Mouse (Mus musculus) G1E (cell line): ENCODE measurements at regions not wholly inside any gene's neighbourhood (a gene's known extent, or its start where the extent isn't known, plus 50 kb on each side); places are given as distances from the start of the nearest gene placed in this dataset.
A peak's percentile ranks its signal among the peaks of the same experiment; 100 is the strongest.

Source experiments
- ATAC-seq: 2 replicates; pipeline ENCODE4 v1.8.0; 2016; ENCODE audit warnings: mild to moderate bottlenecking; ENCODE audit not compliant: insufficient number of reproducible peaks, poor library complexity, low FRiP score, severe bottlenecking; ENCODE audit errors: extremely low read depth
- DNase-seq: peaks from one replicate; pipeline ENCODE4 v3.0.0; 2012; ENCODE audit warnings: low spot score
- H3K27me3 ChIP-seq: 2 replicates; pipeline ENCODE4 v1.6.1; 2012; ENCODE audit warnings: mild to moderate bottlenecking, low read length, inconsistent platforms; ENCODE audit not compliant: insufficient read depth
- H3K36me3 ChIP-seq: replicated peaks from 2 replicates; pipeline ENCODE3; 2012; ENCODE audit warnings: mild to moderate bottlenecking, inconsistent platforms
- H3K4me1 ChIP-seq: 2 replicates; pipeline ENCODE4 v1.6.1; 2012; ENCODE audit warnings: low read depth, low read length, inconsistent platforms, mixed read lengths; ENCODE audit not compliant: insufficient read depth
- H3K4me3 ChIP-seq: 2 replicates; pipeline ENCODE4 v1.5.1; 2012; ENCODE audit warnings: low read depth, mild to moderate bottlenecking, inconsistent platforms, low read length, moderate library complexity, mixed read lengths
- H3K9me3 ChIP-seq: replicated peaks from 2 replicates; pipeline ENCODE4 v1.6.1; 2012; ENCODE audit warnings: inconsistent platforms
- CTCF ChIP-seq: IDR thresholded peaks from 2 replicates; pipeline ENCODE4 v1.5.1; 2012; ENCODE audit warnings: low read depth, low read length, inconsistent platforms, mixed read lengths
- GATA1 ChIP-seq: IDR thresholded peaks from 2 replicates; pipeline ENCODE4 v1.6.1; 2012; ENCODE audit warnings: borderline replicate concordance, low read length, inconsistent platforms, mixed read lengths
- GATA2 ChIP-seq: IDR thresholded peaks from 2 replicates; pipeline ENCODE4 v1.6.1; 2012; ENCODE audit warnings: low read depth, low read length, inconsistent platforms, borderline replicate concordance
- POLR2AphosphoS5 ChIP-seq: IDR thresholded peaks from 2 replicates; pipeline ENCODE4 v1.6.1; 2012; ENCODE audit warnings: low read depth, low read length, inconsistent platforms; ENCODE audit not compliant: insufficient replicate concordance
- TAL1 ChIP-seq: conservative IDR thresholded peaks from 2 replicates; pipeline ENCODE4 v1.6.1; 2012; ENCODE audit warnings: low read depth, low read length, inconsistent platforms, mixed read lengths

GRCm38 (mm10) chr17:45830324-45830723 lies 96.7 kb upstream of the 1600014C23Rik start:
- DNase-seq: no peak

GRCm38 (mm10) chr17:45829571-45829970 lies 95.9 kb upstream of the 1600014C23Rik start:
- peaks cover 10% of the 10 kb centered on the region for H3K9me3 ChIP-seq
- no peak overlapping the region for H3K4me3 ChIP-seq
- no peaks in the 10 kb centered on the region for H3K36me3 ChIP-seq
- DNase-seq (no peak), ATAC-seq (no peak)
- H3K4me1 ChIP-seq: no peaks in the 10 kb centered on the region
- TF ChIP-seq CTCF: no peak
- TF ChIP-seq TAL1: no peak
- no peak for TF ChIP-seq POLR2AphosphoS5
- no peak for TF ChIP-seq GATA1
- TF ChIP-seq GATA2: no peak
- peaks cover 10% of the 10 kb centered on the region; the same call in 1 of the 2 replicates for H3K27me3 ChIP-seq

More at GRCm38 (mm10) chr17:45830324-45830723, 96.7 kb upstream of the 1600014C23Rik start:
- TF ChIP-seq CTCF (peak; percentile 48; the same call in 1 of the 2 replicates), POLR2AphosphoS5 (no peak)
- Histone ChIP-seq H3K4me1 (no peaks in the 10 kb centered on the region), H3K9me3 (peaks cover 10% of the 10 kb centered on the region), H3K4me3 (no peak overlapping the region), H3K36me3 (no peaks in the 10 kb centered on the region), H3K27me3 (peaks cover 5% of the 10 kb centered on the region; the same call in 1 of the 2 replicates)
- no peak for ATAC-seq

- ATAC-seq (no peak), DNase-seq (no peak)
- Histone ChIP-seq H3K4me3 (no peak overlapping the region), H3K36me3 (no peaks in the 10 kb centered on the region), H3K4me1 (no peaks in the 10 kb centered on the region), H3K27me3 (peaks cover 10% of the 10 kb centered on the region; the same call in 1 of the 2 replicates), H3K9me3 (peaks cover 10% of the 10 kb centered on the region)
- TF ChIP-seq GATA1 (no peak), POLR2AphosphoS5 (no peak), GATA2 (no peak), CTCF (no peak), TAL1 (no peak)
Measured at GRCm38 (mm10) chr17:45828843-45829242, 95.2 kb upstream of the 1600014C23Rik start.

GRCm38 (mm10) chr17:45828284-45828824 lies 94.7 kb upstream of the 1600014C23Rik start:
- DNase-seq: no peak
- TF ChIP-seq POLR2AphosphoS5 (no peak), GATA2 (no peak), CTCF (no peak), TAL1 (no peak), GATA1 (no peak)
- Histone ChIP-seq H3K9me3 (peaks cover 10% of the 10 kb centered on the region), H3K27me3 (peaks cover 10% of the 10 kb centered on the region), H3K4me1 (no peaks in the 10 kb centered on the region), H3K36me3 (no peaks in the 10 kb centered on the region), H3K4me3 (no peak overlapping the region)
- no peak for ATAC-seq

- H3K36me3 ChIP-seq: no peaks in the 10 kb centered on the region
- no peaks in the 10 kb centered on the region for H3K4me1 ChIP-seq
- H3K4me3 ChIP-seq: no peak overlapping the region
- TF ChIP-seq GATA2 (no peak), POLR2AphosphoS5 (no peak), CTCF (no peak), TAL1 (no peak), GATA1 (no peak)
- DNase-seq: no peak
- H3K27me3 ChIP-seq: peaks cover 15% of the 10 kb centered on the region
- H3K9me3 ChIP-seq: no peaks in the 10 kb centered on the region; the same call in 1 of the 2 replicates
- ATAC-seq: no peak
Measured at GRCm38 (mm10) chr17:45824977-45825376, 91.3 kb upstream of the 1600014C23Rik start.

GRCm38 (mm10) chr17:45823501-45823900 lies 89.9 kb upstream of the 1600014C23Rik start:
- ATAC-seq (no peak), DNase-seq (no peak)
- Histone ChIP-seq H3K36me3 (no peaks in the 10 kb centered on the region), H3K4me1 (no peaks in the 10 kb centered on the region), H3K9me3 (no peaks in the 10 kb centered on the region), H3K4me3 (no peak overlapping the region), H3K27me3 (peaks cover 15% of the 10 kb centered on the region)
- TF ChIP-seq GATA2: no peak

- peaks cover 15% of the 10 kb centered on the region for H3K27me3 ChIP-seq
- H3K9me3 ChIP-seq: no peaks in the 10 kb centered on the region
- ATAC-seq (no peak), DNase-seq (no peak)
- no peak overlapping the region for H3K4me3 ChIP-seq
- no peaks in the 10 kb centered on the region for H3K36me3 ChIP-seq
- TF ChIP-seq GATA1 (no peak), CTCF (no peak), TAL1 (no peak), GATA2 (no peak), POLR2AphosphoS5 (no peak)
- no peaks in the 10 kb centered on the region for H3K4me1 ChIP-seq
Measured at GRCm38 (mm10) chr17:45822427-45822826, 88.8 kb upstream of the 1600014C23Rik start.
